Mouse (Mus musculus) embryonic facial prominence, embryonic 10.5 days (tissue): ENCODE results near the gene Ankrd11. TPM values are rescaled to one million over a fixed set of nuclear protein-coding genes. Genes with fewer than 3 reads are reported as not detected.

Experiments
- DNase-seq: peaks from one replicate; pipeline ENCODE4 v3.0.0-alpha.2; 2017; ENCODE audit warnings: low spot score
- H3K27ac ChIP-seq: fragments of 300-500 bp; sonication (generic); replicated peaks from 2 replicates; pipeline ENCODE4 v1.5.1; 2016; ENCODE audit warnings: mild to moderate bottlenecking
- H3K27me3 ChIP-seq: fragments of 300-500 bp; sonication (generic); replicated peaks from 2 replicates; pipeline ENCODE4 v1.6.1; 2016; ENCODE audit warnings: low read depth, mild to moderate bottlenecking; ENCODE audit not compliant: poor library complexity, severe bottlenecking
- H3K36me3 ChIP-seq: fragments of 300-500 bp; sonication (generic); replicated peaks from 2 replicates; pipeline ENCODE4 v1.6.1; 2016; ENCODE audit warnings: mild to moderate bottlenecking, moderate library complexity
- H3K4me1 ChIP-seq: fragments of 300-500 bp; sonication (generic); 2 replicates; pipeline ENCODE4 v1.6.1; 2016
- H3K4me3 ChIP-seq: fragments of 300-500 bp; sonication (generic); 2 replicates; pipeline ENCODE4 v1.5.1; 2016; ENCODE audit warnings: mild to moderate bottlenecking, moderate library complexity
- H3K9me3 ChIP-seq: fragments of 300-500 bp; sonication (generic); 2 replicates; pipeline ENCODE4 v1.6.1; 2016; ENCODE audit warnings: mild to moderate bottlenecking
- WGBS: fragments of 180-500 bp; shearing (Covaris S2); methylation state at CpG from one replicate; pipeline ENCODE4 v1.1.7; 2016; 5-methylcytosine and 5-hydroxymethylcytosine counted together
- polyA plus RNA-seq: library from polyadenylated mRNA; unstranded; fragments of >200 nt; fragmentation: Nextera tagmentation; extraction: Ambion mirVana; gene quantifications from 2 replicates; pipeline ENCODE4 v1.2.1, GENCODE M21; 2016

Gene Ankrd11
- polyA plus RNA-seq, 1 experiment from 2014 or later = 41.2 TPM

- peaks cover 70% of the 10 kb centered on the region for H3K36me3 ChIP-seq
- H3K9me3 ChIP-seq = no peaks in the 10 kb centered on the region
- H3K4me1 ChIP-seq = no peaks in the 10 kb centered on the region
- no peaks in the 10 kb centered on the region for H3K27me3 ChIP-seq
- H3K27ac ChIP-seq = no peak overlapping the region
- H3K4me3 ChIP-seq = no peak overlapping the region
- 95% methylated on average over 3 of the region's 3 CpGs for WGBS
- no peak for DNase-seq
These were observed 73.9 kb downstream of the Ankrd11 start for GRCm38 (mm10) chr8:122968145-122968544.

- Histone ChIP-seq H3K4me1 (peaks cover 11% of the 10 kb centered on the region), H3K36me3 (peaks cover 58% of the 10 kb centered on the region), H3K9me3 (no peaks in the 10 kb centered on the region), H3K4me3 (no peak overlapping the region), H3K27ac (no peak overlapping the region), H3K27me3 (no peaks in the 10 kb centered on the region)
- DNase-seq = no peak
- WGBS = 88% methylated on average over 3 of the region's 3 CpGs
These were observed 75.4 kb downstream of the Ankrd11 start for GRCm38 (mm10) chr8:122966638-122967037.

- Histone ChIP-seq H3K27me3 (no peaks in the 10 kb centered on the region), H3K27ac (no peak overlapping the region), H3K4me3 (no peak overlapping the region), H3K36me3 (peaks cover 21% of the 10 kb centered on the region), H3K4me1 (peaks cover 24% of the 10 kb centered on the region), H3K9me3 (no peaks in the 10 kb centered on the region)
- WGBS = 74% methylated on average over 5 of the region's 5 CpGs
- DNase-seq = no peak
These were observed 80.0 kb downstream of the Ankrd11 start for GRCm38 (mm10) chr8:122962046-122962445.

- Histone ChIP-seq H3K36me3 (peaks cover 21% of the 10 kb centered on the region), H3K27ac (no peak overlapping the region), H3K9me3 (no peaks in the 10 kb centered on the region), H3K4me3 (no peak overlapping the region), H3K27me3 (no peaks in the 10 kb centered on the region), H3K4me1 (peaks cover 24% of the 10 kb centered on the region)
- whole genome bisulfite sequencing = 81% methylated on average over 2 of the region's 2 CpGs
- DNase-seq = no peak
These were observed 80.6 kb downstream of the Ankrd11 start for GRCm38 (mm10) chr8:122961458-122961857.

GRCm38 (mm10) chr8:122960932-122961331 is 81.1 kb downstream of the Ankrd11 start:
- peaks cover 24% of the 10 kb centered on the region for H3K4me1 ChIP-seq
- no peaks in the 10 kb centered on the region for H3K27me3 ChIP-seq
- H3K27ac ChIP-seq = no peak overlapping the region
- H3K9me3 ChIP-seq = no peaks in the 10 kb centered on the region
- H3K4me3 ChIP-seq = no peak overlapping the region
- whole genome bisulfite sequencing = 26% methylated on average over 1 of the region's 1 CpGs
- H3K36me3 ChIP-seq = peaks cover 17% of the 10 kb centered on the region
- no peak for DNase-seq

GRCm38 (mm10) chr8:122960323-122960722 is 81.8 kb downstream of the Ankrd11 start:
- H3K9me3 ChIP-seq = no peaks in the 10 kb centered on the region
- H3K36me3 ChIP-seq = peaks cover 11% of the 10 kb centered on the region
- no peaks in the 10 kb centered on the region for H3K27me3 ChIP-seq
- WGBS = 91% methylated on average over 5 of the region's 5 CpGs
- DNase-seq = no peak
- no peak overlapping the region for H3K27ac ChIP-seq
- H3K4me1 ChIP-seq = peaks cover 28% of the 10 kb centered on the region
- no peak overlapping the region for H3K4me3 ChIP-seq

GRCm38 (mm10) chr8:122955997-122956396 is 86.1 kb downstream of the Ankrd11 start:
- H3K9me3 ChIP-seq = no peaks in the 10 kb centered on the region
- no peak for DNase-seq
- no peak overlapping the region for H3K4me3 ChIP-seq
- peaks cover 14% of the 10 kb centered on the region for H3K4me1 ChIP-seq
- WGBS = 92% methylated on average over 3 of the region's 3 CpGs
- H3K36me3 ChIP-seq = no peaks in the 10 kb centered on the region
- no peak overlapping the region for H3K27ac ChIP-seq
- no peaks in the 10 kb centered on the region for H3K27me3 ChIP-seq

GRCm38 (mm10) chr8:122955195-122955594 is 86.9 kb downstream of the Ankrd11 start:
- no peak overlapping the region for H3K27ac ChIP-seq
- no peak for DNase-seq
- H3K4me3 ChIP-seq = no peak overlapping the region
- no peaks in the 10 kb centered on the region for H3K27me3 ChIP-seq
- no peaks in the 10 kb centered on the region for H3K36me3 ChIP-seq
- H3K4me1 ChIP-seq = peaks cover 7% of the 10 kb centered on the region
- H3K9me3 ChIP-seq = no peaks in the 10 kb centered on the region

- Histone ChIP-seq H3K9me3 (no peaks in the 10 kb centered on the region), H3K36me3 (no peaks in the 10 kb centered on the region), H3K4me1 (peaks cover 13% of the 10 kb centered on the region), H3K27me3 (no peaks in the 10 kb centered on the region), H3K4me3 (no peak overlapping the region), H3K27ac (no peak overlapping the region)
- 91% methylated on average over 3 of the region's 3 CpGs for WGBS
- no peak for DNase-seq
These were observed 87.8 kb downstream of the Ankrd11 start for GRCm38 (mm10) chr8:122954090-122954799.

GRCm38 (mm10) chr8:122953028-122953427 is 89.0 kb downstream of the Ankrd11 start:
- DNase-seq = no peak
- 93% methylated on average over 6 of the region's 6 CpGs for WGBS

GRCm38 (mm10) chr8:122951456-122951855 is 90.6 kb downstream of the Ankrd11 start:
- Histone ChIP-seq H3K4me3 (no peak overlapping the region), H3K27me3 (no peaks in the 10 kb centered on the region), H3K4me1 (peaks cover 16% of the 10 kb centered on the region), H3K9me3 (no peaks in the 10 kb centered on the region), H3K36me3 (no peaks in the 10 kb centered on the region), H3K27ac (no peak overlapping the region)
- 92% methylated on average over 5 of the region's 5 CpGs for WGBS
- DNase-seq = no peak

More at GRCm38 (mm10) chr8:122953028-122953427, 89.0 kb downstream of the Ankrd11 start:
- no peaks in the 10 kb centered on the region for H3K36me3 ChIP-seq
- H3K4me1 ChIP-seq = peaks cover 16% of the 10 kb centered on the region
- no peak overlapping the region for H3K4me3 ChIP-seq
- H3K27ac ChIP-seq = no peak overlapping the region
- H3K9me3 ChIP-seq = no peaks in the 10 kb centered on the region
- H3K27me3 ChIP-seq = no peaks in the 10 kb centered on the region

- 83% methylated on average over 5 of the region's 5 CpGs for WGBS
- Histone ChIP-seq H3K36me3 (no peaks in the 10 kb centered on the region), H3K4me3 (no peak overlapping the region), H3K4me1 (peaks cover 11% of the 10 kb centered on the region), H3K27ac (no peak overlapping the region), H3K9me3 (no peaks in the 10 kb centered on the region), H3K27me3 (no peaks in the 10 kb centered on the region)
- no peak for DNase-seq
These were observed 92.4 kb downstream of the Ankrd11 start for GRCm38 (mm10) chr8:122949701-122950100.

- WGBS = 65% methylated on average over 2 of the region's 2 CpGs
- DNase-seq = no peak
- Histone ChIP-seq H3K27ac (no peak overlapping the region), H3K4me1 (peaks cover 11% of the 10 kb centered on the region), H3K27me3 (no peaks in the 10 kb centered on the region), H3K9me3 (no peaks in the 10 kb centered on the region), H3K4me3 (no peak overlapping the region), H3K36me3 (no peaks in the 10 kb centered on the region)
These were observed 96.3 kb downstream of the Ankrd11 start for GRCm38 (mm10) chr8:122945775-122946174.
